Mouse (Mus musculus) megakaryocyte, adult 5-6 weeks (primary cell): Measurements from ENCODE around the gene Olfr66. TPM values are rescaled to one million over a fixed set of nuclear protein-coding genes. Genes with fewer than 3 reads are reported as not detected.

Experiments used
- total RNA-seq, 2 experiments: library from RNA; stranded (forward) in 1 of 2; stranded (reverse) in 1 of 2; fragments of 153-499, 151-499 nt in 1 of 2; fragments of 221-1000, 200-1000 nt in 1 of 2; gene quantifications; 2 replicates each; pipeline versions ENCODE4 v1.2.3 to v1.2.4; 2015 to 2017

Gene Olfr66
- total RNA-seq, 2 experiments from 2014 or later: not detected

Other genes with a start within 250 kb of the Olfr66 start
Only the 30 nearest of the 32 such genes appear.
- gene Olfr623, start 222.6 kb downstream of the Olfr66 start, total RNA-seq (2015): not detected in 2 replicates
- not detected in 2 replicates for gene Olfr623, start 222.6 kb downstream of the Olfr66 start, total RNA-seq (2017)
- gene Olfr624, start 215.1 kb downstream of the Olfr66 start, total RNA-seq (2015): 0.05 TPM in 1 of 2 replicates, not detected in the other
- 0.15 TPM in 1 of 2 replicates, not detected in the other for gene Olfr624, start 215.1 kb downstream of the Olfr66 start, total RNA-seq (2017)
- gene Olfr625-ps1, start 203.5 kb downstream of the Olfr66 start, total RNA-seq (2015): not detected in 2 replicates
- gene Olfr625-ps1, start 203.5 kb downstream of the Olfr66 start, total RNA-seq (2017): not detected in 2 replicates
- gene Olfr243, start 171.6 kb downstream of the Olfr66 start, total RNA-seq (2015): not detected in 2 replicates
- not detected in 2 replicates for gene Olfr243, start 171.6 kb downstream of the Olfr66 start, total RNA-seq (2017)
- gene Olfr628, start 155.9 kb downstream of the Olfr66 start, total RNA-seq (2015): not detected in 2 replicates
- gene Olfr628, start 155.9 kb downstream of the Olfr66 start, total RNA-seq (2017): not detected in 2 replicates
- not detected in 2 replicates for gene Olfr629, start 141.3 kb downstream of the Olfr66 start, total RNA-seq (2015)
- not detected in 2 replicates for gene Olfr629, start 141.3 kb downstream of the Olfr66 start, total RNA-seq (2017)
- gene Olfr630, start 128.9 kb downstream of the Olfr66 start, total RNA-seq (2015): not detected in 2 replicates
- not detected in 2 replicates for gene Olfr630, start 128.9 kb downstream of the Olfr66 start, total RNA-seq (2017)
- not detected in 2 replicates for gene Olfr69, start 114.7 kb downstream of the Olfr66 start, total RNA-seq (2015)
- not detected in 2 replicates for gene Olfr69, start 114.7 kb downstream of the Olfr66 start, total RNA-seq (2017)
- not detected in 2 replicates for gene Olfr68, start 106.6 kb downstream of the Olfr66 start, total RNA-seq (2015)
- not detected in 2 replicates for gene Olfr68, start 106.6 kb downstream of the Olfr66 start, total RNA-seq (2017)
- gene Olfr67, start 94.4 kb downstream of the Olfr66 start, total RNA-seq (2015): not detected in 2 replicates
- gene Olfr67, start 94.4 kb downstream of the Olfr66 start, total RNA-seq (2017): not detected in 2 replicates
- gene Hbb-bt, start 72.3 kb downstream of the Olfr66 start, total RNA-seq (2015): 43.0 and 130 TPM in 2 replicates
- 14.3 and 23.0 TPM in 2 replicates for gene Hbb-bt, start 72.3 kb downstream of the Olfr66 start, total RNA-seq (2017)
- gene Hbb-bs, start 58.2 kb downstream of the Olfr66 start, total RNA-seq (2015): 106 and 274 TPM in 2 replicates
- 71.1 and 121 TPM in 2 replicates for gene Hbb-bs, start 58.2 kb downstream of the Olfr66 start, total RNA-seq (2017)
- not detected in 2 replicates for gene Hbb-bh2, start 45.7 kb downstream of the Olfr66 start, total RNA-seq (2015)
- gene Hbb-bh2, start 45.7 kb downstream of the Olfr66 start, total RNA-seq (2017): not detected in 2 replicates
- gene Hbb-bh1, start 43.1 kb downstream of the Olfr66 start, total RNA-seq (2015): not detected in 2 replicates
- not detected in 2 replicates for gene Hbb-bh1, start 43.1 kb downstream of the Olfr66 start, total RNA-seq (2017)
- gene Hbb-y, start 33.0 kb downstream of the Olfr66 start, total RNA-seq (2015): not detected in 2 replicates
- not detected in 2 replicates for gene Hbb-y, start 33.0 kb downstream of the Olfr66 start, total RNA-seq (2017)
- gene Olfr64, start 8.2 kb upstream of the Olfr66 start, total RNA-seq (2015): not detected in 2 replicates
- gene Olfr64, start 8.2 kb upstream of the Olfr66 start, total RNA-seq (2017): not detected in 2 replicates
- gene Olfr65, start 17.2 kb upstream of the Olfr66 start, total RNA-seq (2015): not detected in 2 replicates
- not detected in 2 replicates for gene Olfr65, start 17.2 kb upstream of the Olfr66 start, total RNA-seq (2017)
- gene Olfr631, start 42.6 kb upstream of the Olfr66 start, total RNA-seq (2015): not detected in 2 replicates
- not detected in 2 replicates for gene Olfr631, start 42.6 kb upstream of the Olfr66 start, total RNA-seq (2017)
- gene Olfr632, start 48.1 kb upstream of the Olfr66 start, total RNA-seq (2015): not detected in 2 replicates
- gene Olfr632, start 48.1 kb upstream of the Olfr66 start, total RNA-seq (2017): not detected in 2 replicates
- not detected in 2 replicates for gene Olfr633, start 58.2 kb upstream of the Olfr66 start, total RNA-seq (2015)
- not detected in 2 replicates for gene Olfr633, start 58.2 kb upstream of the Olfr66 start, total RNA-seq (2017)
- gene Olfr635, start 84.9 kb upstream of the Olfr66 start, total RNA-seq (2015): not detected in 2 replicates
- gene Olfr635, start 84.9 kb upstream of the Olfr66 start, total RNA-seq (2017): not detected in 2 replicates
- gene Olfr638, start 112.5 kb upstream of the Olfr66 start, total RNA-seq (2015): not detected in 2 replicates
- gene Olfr638, start 112.5 kb upstream of the Olfr66 start, total RNA-seq (2017): not detected in 2 replicates
- not detected in 2 replicates for gene Olfr639, start 131.1 kb upstream of the Olfr66 start, total RNA-seq (2015)
- not detected in 2 replicates for gene Olfr639, start 131.1 kb upstream of the Olfr66 start, total RNA-seq (2017)
- not detected in 2 replicates for gene Olfr640, start 139.3 kb upstream of the Olfr66 start, total RNA-seq (2015)
- gene Olfr640, start 139.3 kb upstream of the Olfr66 start, total RNA-seq (2017): not detected in 2 replicates
- gene Olfr641, start 149.2 kb upstream of the Olfr66 start, total RNA-seq (2015): not detected in 2 replicates
- not detected in 2 replicates for gene Olfr641, start 149.2 kb upstream of the Olfr66 start, total RNA-seq (2017)
- gene Olfr642, start 166.4 kb upstream of the Olfr66 start, total RNA-seq (2015): not detected in 2 replicates
- not detected in 2 replicates for gene Olfr642, start 166.4 kb upstream of the Olfr66 start, total RNA-seq (2017)
- not detected in 2 replicates for gene 4930516K23Rik, start 175.2 kb upstream of the Olfr66 start, total RNA-seq (2015)
- 0.55 TPM in 1 of 2 replicates, not detected in the other for gene 4930516K23Rik, start 175.2 kb upstream of the Olfr66 start, total RNA-seq (2017)
- gene Olfr644, start 185.6 kb upstream of the Olfr66 start, total RNA-seq (2015): not detected in 2 replicates
- not detected in 2 replicates for gene Olfr644, start 185.6 kb upstream of the Olfr66 start, total RNA-seq (2017)
- gene Olfr645, start 199.2 kb upstream of the Olfr66 start, total RNA-seq (2015): not detected in 2 replicates
- gene Olfr645, start 199.2 kb upstream of the Olfr66 start, total RNA-seq (2017): not detected in 2 replicates
- gene Olfr646, start 218.6 kb upstream of the Olfr66 start, total RNA-seq (2015): not detected in 2 replicates
- not detected in 2 replicates for gene Olfr646, start 218.6 kb upstream of the Olfr66 start, total RNA-seq (2017)